Mouse (Mus musculus) CH12.LX (cell line): ENCODE results near the gene Clec11a.

Experiments
- CTCF ChIP-seq, 2 experiments: IDR thresholded peaks in 1 of 2; conservative IDR thresholded peaks in 1 of 2; 2 replicates each; pipeline ENCODE4 v1.5.1; 2011 to 2012; ENCODE audit warnings: low read depth in 2 of 2, low read length in 2 of 2, improper control_type of control experiment in 1 of 2, inconsistent platforms in 1 of 2, mild to moderate bottlenecking in 1 of 2, moderate library complexity in 1 of 2
- E2F4 ChIP-seq: IDR thresholded peaks from 2 replicates; pipeline ENCODE4 v1.6.1; 2011; ENCODE audit warnings: low read depth, low read length, improper control_type of control experiment; ENCODE audit not compliant: insufficient replicate concordance
- EP300 ChIP-seq: IDR thresholded peaks from 2 replicates; pipeline ENCODE4 v1.6.1; 2011; ENCODE audit warnings: low read length, improper control_type of control experiment
- ETS1 ChIP-seq: conservative IDR thresholded peaks from 2 replicates; pipeline ENCODE4 v1.6.1; 2012; ENCODE audit warnings: low read depth, mild to moderate bottlenecking, inconsistent platforms, low read length, improper control_type of control experiment, moderate library complexity
- MAX ChIP-seq: IDR thresholded peaks from 2 replicates; pipeline ENCODE4 v1.6.1; 2011; ENCODE audit warnings: low read length, improper control_type of control experiment
- MAZ ChIP-seq: IDR thresholded peaks from 2 replicates; pipeline ENCODE4 v1.6.1; 2012; ENCODE audit warnings: low read depth, mild to moderate bottlenecking, inconsistent platforms, low read length, improper control_type of control experiment, moderate library complexity
- MXI1 ChIP-seq: IDR thresholded peaks from 2 replicates; pipeline ENCODE4 v1.6.1; 2011; ENCODE audit warnings: mild to moderate bottlenecking, low read depth, low read length, improper control_type of control experiment
- POLR2A ChIP-seq: IDR thresholded peaks from 2 replicates; pipeline ENCODE4 v1.6.1; 2011; ENCODE audit warnings: low read depth, mild to moderate bottlenecking, improper control_type of control experiment, low read length
- POLR2AphosphoS2 ChIP-seq: IDR thresholded peaks from 2 replicates; pipeline ENCODE4 v1.6.1; 2011; ENCODE audit warnings: low read depth, low read length, improper control_type of control experiment
- TBP ChIP-seq: conservative IDR thresholded peaks from 2 replicates; pipeline ENCODE4 v1.6.1; 2011; ENCODE audit warnings: low read depth, low read length, improper control_type of control experiment
- TCF12 ChIP-seq: IDR thresholded peaks from 2 replicates; pipeline ENCODE4 v1.6.1; 2014; ENCODE audit warnings: low read depth, mild to moderate bottlenecking, inconsistent platforms, low read length, improper control_type of control experiment

- no peak for TF ChIP-seq POLR2A
- TF ChIP-seq MXI1, result peak; percentile 9; the same call in 1 of the 2 replicates
- TF ChIP-seq TBP, result no peak
- peak; percentile 67 for TF ChIP-seq EP300
- TF ChIP-seq TCF12, result no peak
- no peak for TF ChIP-seq CTCF (conservative IDR thresholded peaks at IDR 0.05 in 1 of 2, IDR thresholded peaks at IDR 0.05 in 1 of 2; ENCODE audit: low read depth in 2 of 2, low read length in 2 of 2)
- no peak for TF ChIP-seq POLR2AphosphoS2
- TF ChIP-seq E2F4, result no peak
- no peak for TF ChIP-seq MAX
- no peak for TF ChIP-seq MAZ
- TF ChIP-seq ETS1, result no peak
Observed at GRCm38 (mm10) chr7:44344622-44345021, 37.9 kb upstream of the Clec11a start.
